Mouse (Mus musculus) CH12.LX (cell line): ENCODE results near the gene Il22ra1.

Experiments used
- CTCF ChIP-seq, 2 experiments: IDR thresholded peaks in 1 of 2; conservative IDR thresholded peaks in 1 of 2; 2 replicates each; pipeline ENCODE4 v1.5.1; 2011 to 2012; ENCODE audit warnings: low read depth in 2 of 2, low read length in 2 of 2, improper control_type of control experiment in 1 of 2, inconsistent platforms in 1 of 2, mild to moderate bottlenecking in 1 of 2, moderate library complexity in 1 of 2
- MYC ChIP-seq: IDR thresholded peaks from 2 replicates; pipeline ENCODE4 v1.6.1; 2011; ENCODE audit warnings: low read depth, mild to moderate bottlenecking, improper control_type of control experiment, low read length
- NELFE ChIP-seq: IDR thresholded peaks from 2 replicates; pipeline ENCODE4 v1.6.1; 2011; ENCODE audit warnings: low read depth, low read length, improper control_type of control experiment
- RAD21 ChIP-seq: IDR thresholded peaks from 2 replicates; pipeline ENCODE4 v1.6.1; 2011; ENCODE audit warnings: low read depth, mild to moderate bottlenecking, low read length, improper control_type of control experiment, moderate library complexity
- ZNF384 ChIP-seq: IDR thresholded peaks from 2 replicates; pipeline ENCODE4 v1.6.1; 2012; ENCODE audit warnings: low read depth, low read length, improper control_type of control experiment, inconsistent platforms

DNA sequence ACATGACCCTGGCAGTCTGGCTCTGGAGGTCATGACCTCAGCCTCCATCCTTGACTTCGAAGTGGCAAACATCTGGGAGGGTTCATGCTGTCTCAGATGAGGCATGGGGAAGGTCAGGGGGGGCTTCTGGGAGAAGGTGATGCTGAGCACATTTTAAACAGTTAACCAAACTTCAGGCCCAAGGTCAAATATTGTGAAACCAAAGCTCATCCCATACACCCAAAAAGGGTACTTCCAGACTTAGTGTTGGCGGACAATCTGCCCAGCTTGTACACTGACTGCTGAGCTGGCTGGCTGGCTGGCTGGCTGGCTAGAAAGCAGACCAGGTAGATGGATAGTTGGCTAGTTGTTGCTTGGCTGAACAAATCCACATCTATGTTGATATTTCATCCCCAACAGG is 61.2 kb downstream of the Il22ra1 start:
- TF ChIP-seq CTCF (conservative IDR thresholded peaks at IDR 0.05 in 1 of 2, IDR thresholded peaks at IDR 0.05 in 1 of 2; ENCODE audit: low read depth in 2 of 2, low read length in 2 of 2): no peak
- TF ChIP-seq RAD21: no peak
- no peak for TF ChIP-seq ZNF384
- TF ChIP-seq MYC: no peak
- TF ChIP-seq NELFE: no peak
